Mouse (Mus musculus) ES-Bruce4 (cell line): ENCODE data around the gene Shc4.

Experiments
- CTCF ChIP-seq: IDR thresholded peaks from one replicate; pipeline ENCODE4 v1.8.1; 2011; ENCODE audit warnings: low read depth, low read length
- EP300 ChIP-seq: IDR thresholded peaks from 2 replicates; pipeline ENCODE4 v1.6.1; 2011; ENCODE audit warnings: low read depth, low read length; ENCODE audit not compliant: insufficient read depth

- TF ChIP-seq EP300 (no peak), CTCF (no peak)
Observed at GRCm38 (mm10) chr2:125706510-125706921, 17.4 kb downstream of the Shc4 start.
